Mouse (Mus musculus): ENCODE results near the gene Cyb5r1.
"Not testable (repeated sequence)": the region's sequence is repeated elsewhere in the genome, so short reads cannot be mapped to it uniquely, and the experiment has no call there.

Gene Cyb5r1

GRCm38 (mm10) chr1:134414501-134415167 lies 9.3 kb downstream of the Cyb5r1 start:
- DNase-seq: no peak

GRCm38 (mm10) chr1:134415168-134415831 lies 9.9 kb downstream of the Cyb5r1 start, which contains the start of gene Adipor1:
Adipor1 (plus strand) TSS chr1:134415378.
- DNase-seq: peak; percentile 98

GRCm38 (mm10) chr1:134418414-134418975 lies 13.1 kb downstream of the Cyb5r1 start:
- no peak for DNase-seq

- no peak for DNase-seq
These were observed 13.8 kb downstream of the Cyb5r1 start for GRCm38 (mm10) chr1:134419176-134419575.

GRCm38 (mm10) chr1:134419751-134420458 lies 14.5 kb downstream of the Cyb5r1 start:
- DNase-seq: no peak

- no peak for DNase-seq
These were observed 18.6 kb downstream of the Cyb5r1 start for GRCm38 (mm10) chr1:134423911-134424310.

DNA sequence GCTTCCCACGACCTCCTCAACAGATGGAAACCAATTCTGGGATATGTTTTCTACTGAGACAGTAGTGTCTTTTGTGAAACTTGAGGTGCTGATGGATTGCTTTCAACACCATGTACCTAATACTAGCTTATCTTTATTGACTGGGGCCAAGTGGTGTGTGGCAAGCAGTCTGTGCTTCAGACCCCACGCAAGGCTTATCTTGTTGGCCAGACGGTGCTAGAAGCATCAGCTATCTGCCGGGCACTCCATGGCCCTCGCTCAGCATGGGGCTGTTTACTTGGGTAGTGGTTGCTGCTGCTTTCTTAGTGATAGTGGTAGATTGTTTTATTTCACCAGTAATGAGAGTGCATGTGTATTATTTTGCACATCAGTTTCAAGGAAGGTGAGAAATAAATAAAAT lies 20.9 kb downstream of the Cyb5r1 start:
- DNase-seq: no peak

GRCm38 (mm10) chr1:134433002-134433401 lies 27.6 kb downstream of the Cyb5r1 start:
- no peak for DNase-seq

GRCm38 (mm10) chr1:134433473-134433872 lies 28.1 kb downstream of the Cyb5r1 start:
- DNase-seq: no peak

DNA sequence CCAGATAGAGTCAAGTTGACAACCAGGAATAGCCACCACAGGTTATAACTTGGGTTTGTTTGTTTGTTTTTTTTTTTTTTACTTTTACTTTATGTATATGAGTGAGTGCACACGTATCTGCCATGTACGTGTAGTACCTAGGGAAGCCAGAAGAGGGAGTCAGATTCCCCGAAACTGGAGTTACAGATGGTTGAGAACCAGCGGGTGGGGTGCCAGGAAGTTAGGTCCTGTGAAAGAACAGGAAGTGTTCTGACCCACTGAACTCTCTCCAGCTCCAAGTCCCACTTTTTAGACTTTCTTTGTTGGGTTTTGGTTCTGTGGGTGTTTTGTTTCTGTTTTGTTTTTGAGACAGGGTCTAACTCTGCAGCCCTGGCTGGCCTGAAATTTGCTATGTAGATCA lies 30.1 kb downstream of the Cyb5r1 start:
- no peak for DNase-seq

DNA sequence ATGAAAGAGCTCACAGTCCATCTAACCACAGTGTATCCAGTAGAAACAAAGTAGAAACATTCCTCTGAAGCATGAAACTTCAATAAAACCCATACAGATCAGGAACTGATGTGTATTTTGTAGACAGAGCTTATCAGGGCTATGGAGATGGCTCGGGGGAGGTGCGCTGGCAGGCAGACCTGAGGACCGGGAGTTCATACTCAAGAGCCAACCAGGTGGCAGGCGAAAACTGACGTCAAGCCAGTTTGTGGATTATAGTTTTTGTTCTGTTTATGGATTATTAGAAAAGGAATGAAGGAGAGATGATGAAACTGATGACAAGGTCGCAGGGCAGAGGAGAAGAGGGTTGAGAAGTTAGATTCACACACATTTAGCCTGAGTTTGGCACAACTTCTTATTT lies 35.1 kb downstream of the Cyb5r1 start:
- DNase-seq: no peak

DNA sequence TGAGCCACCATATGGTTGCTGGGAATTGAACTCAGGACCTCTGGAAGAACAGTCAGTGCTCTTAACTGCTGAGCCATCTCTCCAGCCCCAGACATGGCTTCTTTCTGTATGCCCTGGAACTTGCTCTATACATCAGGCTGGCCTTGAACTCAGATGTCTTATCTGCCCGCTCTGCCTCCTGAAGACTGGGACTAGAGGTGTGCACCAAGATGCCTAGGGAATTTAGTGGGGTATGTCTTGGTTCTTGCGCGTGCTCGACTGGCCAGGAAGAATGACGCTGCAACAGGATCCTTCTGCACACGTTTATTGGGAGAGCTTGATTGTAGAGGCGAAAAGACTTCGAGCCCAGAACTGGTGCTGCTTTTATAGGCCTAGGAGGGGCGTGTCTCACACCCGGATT lies 36.4 kb downstream of the Cyb5r1 start:
- not testable (repeated sequence) for DNase-seq

DNA sequence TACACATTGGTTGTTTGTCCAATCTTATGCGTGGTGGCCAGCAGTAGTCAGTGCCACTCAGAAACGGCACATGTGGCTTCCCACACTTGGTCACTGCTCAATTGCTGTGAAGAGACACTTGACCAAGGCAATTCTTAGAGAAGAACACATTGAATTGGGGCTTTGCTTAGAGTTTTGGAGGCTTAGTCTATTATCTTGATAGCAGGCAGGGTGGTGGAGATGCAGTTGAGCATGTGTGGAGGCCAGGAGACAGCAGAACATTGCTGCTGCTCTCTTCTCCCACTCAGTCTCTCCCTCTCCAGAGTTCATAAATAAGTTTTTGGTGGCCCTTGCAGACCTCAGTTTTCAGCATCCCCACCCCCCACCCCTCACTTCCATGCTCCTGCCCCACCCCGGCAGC lies 37.0 kb downstream of the Cyb5r1 start:
- no peak for DNase-seq

DNA sequence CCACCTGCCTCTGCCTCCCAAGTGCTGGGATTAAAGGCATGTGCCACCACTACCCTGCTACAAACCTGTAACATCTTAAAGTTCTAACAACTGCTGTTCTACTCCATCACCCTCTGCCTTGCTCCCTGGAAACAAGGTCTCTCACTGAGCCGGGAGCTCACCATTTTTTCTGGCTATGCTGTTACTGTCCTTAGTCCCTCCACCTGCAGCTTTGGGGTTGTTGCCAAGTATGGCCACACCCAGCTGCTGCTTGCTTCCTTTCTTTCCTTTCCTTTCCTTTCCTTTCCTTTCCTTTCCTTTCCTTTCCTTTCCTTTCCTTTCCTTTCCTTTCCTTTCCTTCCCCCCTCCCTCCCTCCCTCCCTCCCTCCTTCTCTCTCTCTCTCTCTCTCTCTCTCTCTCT lies 37.9 kb downstream of the Cyb5r1 start:
- DNase-seq: not testable (repeated sequence)

- no peak for DNase-seq
These were observed 40.1 kb downstream of the Cyb5r1 start for GRCm38 (mm10) chr1:134445418-134445817.

GRCm38 (mm10) chr1:134448537-134448936 lies 43.2 kb downstream of the Cyb5r1 start:
- not testable (repeated sequence) for DNase-seq

GRCm38 (mm10) chr1:134450201-134450600 lies 44.8 kb downstream of the Cyb5r1 start:
- no peak for DNase-seq

DNA sequence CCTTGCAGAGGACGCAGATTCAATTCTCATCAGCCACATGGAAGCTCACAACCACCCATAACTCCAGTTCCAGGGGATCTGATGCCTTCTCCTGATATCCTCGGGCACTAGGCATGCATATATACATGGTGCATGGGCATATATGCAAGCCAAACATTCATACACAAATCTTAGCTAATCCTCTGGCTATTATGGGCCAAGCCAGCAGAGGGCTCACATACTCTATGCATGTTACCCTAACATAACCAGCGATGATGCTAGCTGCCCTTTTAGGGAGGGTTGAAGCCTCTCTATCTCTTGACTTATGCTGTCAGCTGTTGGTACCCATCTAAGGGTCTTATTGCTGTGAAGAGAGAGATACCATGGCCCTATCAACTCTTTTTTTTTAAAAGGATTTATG lies 45.6 kb downstream of the Cyb5r1 start:
- DNase-seq: no peak

DNA sequence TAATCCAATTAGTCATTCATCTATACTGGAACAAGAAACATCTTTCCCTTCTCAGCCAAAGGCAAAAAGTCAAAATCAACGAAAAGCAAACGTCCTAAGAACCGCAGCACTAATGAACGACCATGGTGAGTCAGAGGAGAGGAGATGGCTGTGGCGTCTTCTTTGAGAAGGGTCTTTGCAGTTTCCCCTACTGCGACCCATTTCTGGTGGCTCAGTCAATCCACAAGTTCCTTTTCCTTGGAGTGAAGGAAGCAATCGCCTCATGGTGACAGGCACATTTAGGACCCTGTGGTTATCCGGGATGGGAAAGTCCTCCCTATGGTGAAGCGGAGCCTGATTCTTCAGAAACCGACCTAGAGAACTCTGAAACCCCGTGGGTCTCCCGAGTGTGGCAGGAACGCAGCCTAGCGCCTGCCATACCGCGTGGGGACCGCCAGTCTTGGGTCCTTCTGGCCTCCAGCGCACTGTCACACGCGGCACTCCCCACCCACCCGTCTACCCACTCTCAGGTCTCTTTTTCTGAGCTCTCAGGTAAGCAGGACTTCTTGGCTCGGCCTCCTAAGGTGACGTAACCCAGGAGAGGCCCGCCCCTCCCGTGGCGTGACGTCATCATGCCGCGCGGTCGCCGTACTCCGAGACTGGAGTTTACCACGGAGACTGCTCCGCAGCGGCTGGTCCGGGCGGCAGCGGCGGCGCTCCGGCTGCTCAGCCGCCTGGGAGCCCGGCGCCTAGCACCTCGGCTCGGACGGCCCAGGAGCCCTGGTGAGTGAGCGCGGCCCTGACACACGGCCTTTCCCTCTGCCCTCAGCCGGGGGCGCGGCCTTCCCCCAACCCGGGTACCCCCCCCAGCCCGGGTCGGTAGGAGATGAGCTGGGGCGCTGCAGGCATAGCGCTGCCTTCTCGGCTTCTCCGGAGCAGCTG lies 49.8 kb downstream of the Cyb5r1 start, which contains the start of gene Klhl12:
Klhl12 (plus strand) TSS at position 628 of the 921 bp plus-strand sequence.
- DNase-seq: peak; percentile 96

- DNase-seq: no peak
These were observed 50.7 kb downstream of the Cyb5r1 start for GRCm38 (mm10) chr1:134456060-134456459.

GRCm38 (mm10) chr1:134458139-134458727 lies 52.9 kb downstream of the Cyb5r1 start:
- DNase-seq: no peak
